Mouse (Mus musculus): ENCODE measurements around the gene Tspan14.

Gene Tspan14

GRCm38 (mm10) chr14:40975127-40975721 is 8.6 kb upstream of the Tspan14 start:
- DNase-seq (ENCODE audit: low read depth): peak; percentile 84

GRCm38 (mm10) chr14:40968051-40968450 is 1.4 kb upstream of the Tspan14 start:
- DNase-seq (ENCODE audit: low read depth): no peak

- DNase-seq (ENCODE audit: low read depth): no peak
Measured at GRCm38 (mm10) chr14:40967598-40967900, 942 bp upstream of the Tspan14 start.

- DNase-seq (ENCODE audit: low read depth): peak; percentile 98
Measured at GRCm38 (mm10) chr14:40966862-40967597, 423 bp upstream of the Tspan14 start.

GRCm38 (mm10) chr14:40965507-40966356 is 875 bp downstream of the Tspan14 start:
- peak; percentile 24 for DNase-seq (ENCODE audit: low read depth)

- no peak for DNase-seq (ENCODE audit: low read depth)
Measured at GRCm38 (mm10) chr14:40964881-40965280, 1.7 kb downstream of the Tspan14 start.

- DNase-seq (ENCODE audit: low read depth): no peak
Measured at GRCm38 (mm10) chr14:40964214-40964610, 2.4 kb downstream of the Tspan14 start.

GRCm38 (mm10) chr14:40963501-40964213 is 3.0 kb downstream of the Tspan14 start:
- DNase-seq (ENCODE audit: low read depth): no peak

- no peak for DNase-seq (ENCODE audit: low read depth)
Measured at GRCm38 (mm10) chr14:40962365-40963290, 4.0 kb downstream of the Tspan14 start.

- no peak for DNase-seq (ENCODE audit: low read depth)
Measured at GRCm38 (mm10) chr14:40960237-40960636, 6.4 kb downstream of the Tspan14 start.

- DNase-seq (ENCODE audit: low read depth): no peak
Measured at GRCm38 (mm10) chr14:40959586-40959985, 7.0 kb downstream of the Tspan14 start.

- no peak for DNase-seq (ENCODE audit: low read depth)
Measured at GRCm38 (mm10) chr14:40958986-40959381, 7.6 kb downstream of the Tspan14 start.

- peak; percentile 46 for DNase-seq (ENCODE audit: low read depth)
Measured at GRCm38 (mm10) chr14:40958083-40958985, 8.3 kb downstream of the Tspan14 start.

- peak; percentile 39 for DNase-seq (ENCODE audit: low read depth)
Measured at GRCm38 (mm10) chr14:40957607-40958006, 9.0 kb downstream of the Tspan14 start.

- peak; percentile 67 for DNase-seq (ENCODE audit: low read depth)
Measured at GRCm38 (mm10) chr14:40956252-40957146, 10.1 kb downstream of the Tspan14 start.

- peak; percentile 56 for DNase-seq (ENCODE audit: low read depth)
Measured at GRCm38 (mm10) chr14:40955596-40956251, 10.9 kb downstream of the Tspan14 start.

GRCm38 (mm10) chr14:40955146-40955545 is 11.5 kb downstream of the Tspan14 start:
- DNase-seq (ENCODE audit: low read depth): no peak

- no peak for DNase-seq (ENCODE audit: low read depth)
Measured at GRCm38 (mm10) chr14:40953381-40953780, 13.2 kb downstream of the Tspan14 start.

- no peak for DNase-seq (ENCODE audit: low read depth)
Measured at GRCm38 (mm10) chr14:40952715-40953114, 13.9 kb downstream of the Tspan14 start.

All from NIH3T3 (cell line).